Mouse (Mus musculus): ENCODE measurements around the gene Mrpl37. TPM values are rescaled to one million over a fixed set of nuclear protein-coding genes. Genes with fewer than 3 reads are reported as not detected.

The Mrpl37 gene
- polyA plus RNA-seq (2014; fragmentation: Illumina TruSeq; extraction: RNeasy Lipid Tissue Mini Kit (QIAGEN cat#74804); ENCODE audit: low read depth, low replicate concordance): 23.5 TPM

GRCm38 (mm10) chr4:107066252-107067124 lies at the start of gene Mrpl37, which contains the start of gene Cyb5rl:
Gene Mrpl37 (minus strand): TSS chr4:107066868.
Gene Cyb5rl (plus strand): TSS chr4:107066988.

DNA sequence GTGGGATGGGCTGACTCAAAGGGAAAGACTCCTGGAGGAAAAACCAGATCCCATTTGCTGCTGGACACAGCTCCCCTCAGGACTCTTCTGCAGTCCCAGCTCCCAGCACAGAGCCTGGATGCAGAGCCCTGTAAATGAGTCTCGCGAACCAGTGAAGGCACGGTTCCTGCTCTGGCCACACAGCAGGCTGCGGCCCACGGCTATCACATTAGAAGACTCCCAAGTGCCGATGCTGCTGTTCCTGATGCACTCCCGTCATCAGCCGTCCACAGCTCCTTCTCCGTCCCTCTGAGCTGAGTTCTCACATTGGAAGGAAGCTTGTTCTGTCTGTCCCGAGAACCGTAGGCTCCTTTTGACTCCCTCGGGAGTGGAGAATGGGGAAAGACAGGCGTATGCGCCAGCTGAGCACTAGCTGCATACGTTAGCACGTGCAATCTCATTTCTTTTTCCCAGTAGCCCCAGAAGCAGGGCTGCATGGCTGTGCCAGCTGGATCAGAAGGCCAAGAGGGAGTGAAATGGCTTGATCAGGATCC lies 30.2 kb upstream of the Mrpl37 start, which contains the start of gene Cdcp2:
Cdcp2 (plus strand) TSS at position 51 of the 533 bp plus-strand sequence.

Other genes with a start within 250 kb of the Mrpl37 start
- 34.5 TPM for gene Ssbp3, start 156.2 kb downstream of the Mrpl37 start, polyA plus RNA-seq (2014; fragmentation: Illumina TruSeq; extraction: RNeasy Lipid Tissue Mini Kit (QIAGEN cat#74804); ENCODE audit: low read depth, low replicate concordance)
- gene Cyb5rl, start 120 bp upstream of the Mrpl37 start, polyA plus RNA-seq (2014; fragmentation: Illumina TruSeq; extraction: RNeasy Lipid Tissue Mini Kit (QIAGEN cat#74804); ENCODE audit: low read depth, low replicate concordance): 1.6 TPM
- gene Cdcp2, start 30.0 kb upstream of the Mrpl37 start, polyA plus RNA-seq (2014; fragmentation: Illumina TruSeq; extraction: RNeasy Lipid Tissue Mini Kit (QIAGEN cat#74804); ENCODE audit: low read depth, low replicate concordance): not detected
- 596 TPM for gene Tmem59, start 111.5 kb upstream of the Mrpl37 start, polyA plus RNA-seq (2014; fragmentation: Illumina TruSeq; extraction: RNeasy Lipid Tissue Mini Kit (QIAGEN cat#74804); ENCODE audit: low read depth, low replicate concordance)
- gene Tceanc2, start 112.2 kb upstream of the Mrpl37 start, polyA plus RNA-seq (2014; fragmentation: Illumina TruSeq; extraction: RNeasy Lipid Tissue Mini Kit (QIAGEN cat#74804); ENCODE audit: low read depth, low replicate concordance): 23.3 TPM
- gene Ldlrad1, start 142.3 kb upstream of the Mrpl37 start, polyA plus RNA-seq (2014; fragmentation: Illumina TruSeq; extraction: RNeasy Lipid Tissue Mini Kit (QIAGEN cat#74804); ENCODE audit: low read depth, low replicate concordance): not detected
- gene Lrrc42, start 186.7 kb upstream of the Mrpl37 start, polyA plus RNA-seq (2014; fragmentation: Illumina TruSeq; extraction: RNeasy Lipid Tissue Mini Kit (QIAGEN cat#74804); ENCODE audit: low read depth, low replicate concordance): 18.2 TPM
- gene Hspb11, start 186.7 kb upstream of the Mrpl37 start, polyA plus RNA-seq (2014; fragmentation: Illumina TruSeq; extraction: RNeasy Lipid Tissue Mini Kit (QIAGEN cat#74804); ENCODE audit: low read depth, low replicate concordance): 30.8 TPM
- gene Dio1, start 240.3 kb upstream of the Mrpl37 start, polyA plus RNA-seq (2014; fragmentation: Illumina TruSeq; extraction: RNeasy Lipid Tissue Mini Kit (QIAGEN cat#74804); ENCODE audit: low read depth, low replicate concordance): 274 TPM
- gene Yipf1, start 247.5 kb upstream of the Mrpl37 start, polyA plus RNA-seq (2014; fragmentation: Illumina TruSeq; extraction: RNeasy Lipid Tissue Mini Kit (QIAGEN cat#74804); ENCODE audit: low read depth, low replicate concordance): 33.7 TPM

Data from liver, adult 10 weeks (tissue).